In the genomic region with DNA sequence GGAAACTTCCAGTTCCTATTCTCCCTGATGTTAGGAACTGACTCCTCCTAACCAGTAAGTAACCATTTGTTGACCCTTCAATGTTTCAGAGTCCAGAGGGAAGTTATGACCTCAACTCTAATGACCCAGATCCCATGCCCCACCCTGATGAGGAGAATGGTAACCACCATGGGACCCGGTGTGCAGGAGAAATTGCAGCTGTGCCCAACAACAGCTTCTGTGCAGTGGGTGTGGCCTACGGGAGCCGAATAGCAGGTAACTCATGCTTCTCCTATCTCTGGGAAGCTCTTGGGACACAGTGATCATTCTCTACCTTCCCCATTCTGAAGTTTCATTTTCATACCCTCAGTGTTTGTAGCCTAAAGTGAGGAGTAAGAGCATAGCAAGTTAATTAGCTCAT, we compare ENCODE assay signal across 21 mouse cellular contexts. TPM values are rescaled to one million over a fixed set of nuclear protein-coding genes. Genes with fewer than 3 reads are reported as not detected.
"Had no signal": no experiment of that assay in that cellular context is flagged by ENCODE, and none has a peak within 500 bp of the region (broad histone marks: within the 10 kb centered on the region; RNA-seq: fewer than 3 reads in every experiment).

No protein-coding gene starts in this region.

- H3K4me2 ChIP-seq: heart, embryonic 11.5 days; heart, embryonic 12.5 days; heart, embryonic 13.5 days; heart, embryonic 15.5 days; hindbrain, embryonic 12.5 days; hindbrain, embryonic 13.5 days; hindbrain, embryonic 14.5 days; hindbrain, embryonic 15.5 days; intestine, embryonic 15.5 days had no signal

- H3K27ac ChIP-seq: heart, embryonic 10.5 days; heart, embryonic 13.5 days; heart, embryonic 15.5 days; hindbrain, embryonic 10.5 days; hindbrain, embryonic 12.5 days; hindbrain, embryonic 13.5 days; hindbrain, embryonic 14.5 days; hindbrain, embryonic 15.5 days; hindbrain, postnatal 0 days; intestine, embryonic 15.5 days; kidney, postnatal 0 days; layer of hippocampus, adult 2 months; left cerebral cortex, adult 2 months had no signal

- ATAC-seq: hindbrain, embryonic 16.5 days; hindbrain, postnatal 0 days; intestine, embryonic 15.5 days; intestine, embryonic 16.5 days; intestine, postnatal 0 days had no signal

- H3K27me3 ChIP-seq: heart, embryonic 12.5 days; heart, embryonic 13.5 days; heart, embryonic 15.5 days; hindbrain, embryonic 12.5 days; hindbrain, embryonic 13.5 days; hindbrain, embryonic 15.5 days; intestine, embryonic 15.5 days had no signal

- H3K9ac ChIP-seq: heart, embryonic 12.5 days; heart, embryonic 13.5 days; heart, embryonic 15.5 days; hindbrain, embryonic 12.5 days; hindbrain, embryonic 13.5 days; hindbrain, embryonic 14.5 days; hindbrain, embryonic 15.5 days; intestine, embryonic 15.5 days had no signal

- H3K4me3 ChIP-seq: heart, embryonic 10.5 days; heart, embryonic 12.5 days; heart, embryonic 13.5 days; heart, embryonic 15.5 days; hindbrain, embryonic 10.5 days; hindbrain, embryonic 12.5 days; hindbrain, embryonic 13.5 days; hindbrain, embryonic 15.5 days; intestine, embryonic 15.5 days; layer of hippocampus, adult 2 months; left cerebral cortex, adult 2 months had no signal

- H3K9me3 ChIP-seq: heart, embryonic 10.5 days; heart, embryonic 12.5 days; heart, embryonic 13.5 days; heart, embryonic 15.5 days; hindbrain, embryonic 10.5 days; hindbrain, embryonic 12.5 days; hindbrain, embryonic 13.5 days; hindbrain, embryonic 15.5 days; intestine, embryonic 15.5 days had no signal

- DNase-seq: layer of hippocampus, adult 9-11 months; layer of hippocampus, postnatal 36 days had no signal

RNA-seq across cellular contexts. Expression of a gene that starts 24.9 kb away (rescaled TPM):
- total RNA-seq: hematopoietic stem cell, adult 5-6 weeks had no signal
